Mouse (Mus musculus) T-cell, adult 2 months (primary cell): ENCODE data around the gene Adgrf1.
"Not testable (repeated sequence)": the region's sequence is repeated elsewhere in the genome, so short reads cannot be mapped to it uniquely, and the experiment has no call there.

Experiments used
- DNase-seq: peaks from one replicate; pipeline ENCODE4 v3.0.0; 2022; ENCODE audit warnings: low spot score

The Adgrf1 gene

GRCm38 (mm10) chr17:43266636-43267035 lies 3.5 kb upstream of the Adgrf1 start:
- no peak for DNase-seq

GRCm38 (mm10) chr17:43267046-43267749 lies 2.9 kb upstream of the Adgrf1 start:
- peak; percentile 17 for DNase-seq

- no peak for DNase-seq
These were observed 6.1 kb downstream of the Adgrf1 start for GRCm38 (mm10) chr17:43276220-43276619.

GRCm38 (mm10) chr17:43277223-43277622 lies 7.1 kb downstream of the Adgrf1 start:
- no peak for DNase-seq

- no peak for DNase-seq
These were observed 9.5 kb downstream of the Adgrf1 start for GRCm38 (mm10) chr17:43279671-43280070.

- DNase-seq, result no peak
These were observed 12.2 kb downstream of the Adgrf1 start for GRCm38 (mm10) chr17:43282353-43282752.

- DNase-seq, result no peak
These were observed 12.7 kb downstream of the Adgrf1 start for GRCm38 (mm10) chr17:43282828-43283227.

GRCm38 (mm10) chr17:43299515-43299914 lies 29.4 kb downstream of the Adgrf1 start:
- no peak for DNase-seq

- DNase-seq, result no peak
These were observed 56.0 kb downstream of the Adgrf1 start for GRCm38 (mm10) chr17:43325986-43326671.

- DNase-seq, result peak; percentile 3
These were observed 56.9 kb downstream of the Adgrf1 start for GRCm38 (mm10) chr17:43326726-43327700.

- DNase-seq, result no peak
These were observed 57.7 kb downstream of the Adgrf1 start for GRCm38 (mm10) chr17:43327810-43328209.

- DNase-seq, result no peak
These were observed 59.1 kb downstream of the Adgrf1 start for GRCm38 (mm10) chr17:43329216-43329615.

GRCm38 (mm10) chr17:43329761-43330183 lies 59.6 kb downstream of the Adgrf1 start:
- no peak for DNase-seq

- DNase-seq, result no peak
These were observed 62.6 kb downstream of the Adgrf1 start for GRCm38 (mm10) chr17:43332686-43333085.

GRCm38 (mm10) chr17:43334074-43334473 lies 63.9 kb downstream of the Adgrf1 start:
- no peak for DNase-seq

- DNase-seq, result no peak
These were observed 67.5 kb downstream of the Adgrf1 start for GRCm38 (mm10) chr17:43337643-43338042.

GRCm38 (mm10) chr17:43338279-43338678 lies 68.2 kb downstream of the Adgrf1 start:
- no peak for DNase-seq

GRCm38 (mm10) chr17:43346499-43346898 lies 76.4 kb downstream of the Adgrf1 start:
- DNase-seq, result not testable (repeated sequence)

- DNase-seq, result no peak
These were observed 87.9 kb downstream of the Adgrf1 start for GRCm38 (mm10) chr17:43357902-43358539.

GRCm38 (mm10) chr17:43359826-43360619 lies 89.9 kb downstream of the Adgrf1 start, which contains the start of gene Adgrf5:
Gene Adgrf5, plus strand, starts transcription at chr17:43360451.
- DNase-seq, result no peak

- no peak for DNase-seq
These were observed 90.9 kb downstream of the Adgrf1 start for GRCm38 (mm10) chr17:43361021-43361420.
